Mouse (Mus musculus) ZHBTc4 (cell line): Measurements from ENCODE around the gene Snrpc.
"Not testable (repeated sequence)": the region's sequence is repeated elsewhere in the genome, so short reads cannot be mapped to it uniquely, and the experiment has no call there.

Experiments
- DNase-seq: peaks from one replicate; pipeline ENCODE4 v3.0.0-alpha.2; 2011; ENCODE audit warnings: low read depth, low spot score

Snrpc gene

GRCm38 (mm10) chr17:27837850-27838249 is at the start of gene Snrpc:
TSS of gene Snrpc (plus strand) at chr17:27838150.
- DNase-seq, result not testable (repeated sequence)

GRCm38 (mm10) chr17:27788456-27789172 is 49.3 kb upstream of the Snrpc start:
- DNase-seq, result no peak

- no peak for DNase-seq
Measured at GRCm38 (mm10) chr17:27790015-27790414, 47.9 kb upstream of the Snrpc start.

- no peak for DNase-seq
Measured at GRCm38 (mm10) chr17:27790976-27791375, 47.0 kb upstream of the Snrpc start.

GRCm38 (mm10) chr17:27791556-27791955 is 46.4 kb upstream of the Snrpc start:
- DNase-seq, result no peak

- no peak for DNase-seq
Measured at GRCm38 (mm10) chr17:27792516-27792915, 45.4 kb upstream of the Snrpc start.

GRCm38 (mm10) chr17:27793144-27793543 is 44.8 kb upstream of the Snrpc start:
- DNase-seq, result no peak

GRCm38 (mm10) chr17:27796780-27797179 is 41.2 kb upstream of the Snrpc start:
- peak; percentile 32 for DNase-seq

- peak; percentile 61 for DNase-seq
Measured at GRCm38 (mm10) chr17:27797341-27797872, 40.5 kb upstream of the Snrpc start.

GRCm38 (mm10) chr17:27799771-27800584 is 38.0 kb upstream of the Snrpc start:
- peak; percentile 83 for DNase-seq

GRCm38 (mm10) chr17:27800710-27801648 is 37.0 kb upstream of the Snrpc start:
- peak; percentile 76 for DNase-seq

GRCm38 (mm10) chr17:27803752-27804151 is 34.2 kb upstream of the Snrpc start:
- no peak for DNase-seq

GRCm38 (mm10) chr17:27804156-27804690 is 33.7 kb upstream of the Snrpc start:
- no peak for DNase-seq

GRCm38 (mm10) chr17:27804803-27805770 is 32.9 kb upstream of the Snrpc start:
- DNase-seq, result no peak

GRCm38 (mm10) chr17:27807542-27808078 is 30.3 kb upstream of the Snrpc start:
- DNase-seq, result no peak

- no peak for DNase-seq
Measured at GRCm38 (mm10) chr17:27810569-27811331, 27.2 kb upstream of the Snrpc start.

- DNase-seq, result no peak
Measured at GRCm38 (mm10) chr17:27811980-27812379, 26.0 kb upstream of the Snrpc start.

- no peak for DNase-seq
Measured at GRCm38 (mm10) chr17:27814606-27815005, 23.3 kb upstream of the Snrpc start.

GRCm38 (mm10) chr17:27819011-27819410 is 18.9 kb upstream of the Snrpc start:
- DNase-seq, result no peak
